Mouse (Mus musculus): ENCODE measurements around the gene Dhx34.

GRCm38 (mm10) chr7:16156105-16156714, 65.6 kb downstream of the Dhx34 start:
- TF ChIP-seq CTCF (IDR thresholded peaks at IDR 0.05; ENCODE audit: control insufficient read depth, insufficient read depth, insufficient replicate concordance, low read depth, low read length) = no peak
- TF ChIP-seq POLR2A (IDR thresholded peaks at IDR 0.05; ENCODE audit: control insufficient read depth, low read depth, low read length) = no peak

Measured in testis, adult 2 months (tissue).